Mouse (Mus musculus): Measurements from ENCODE around the gene Plcl1.
A peak's percentile ranks its signal among the peaks of the same experiment; 100 is the strongest.

The Plcl1 gene

DNA sequence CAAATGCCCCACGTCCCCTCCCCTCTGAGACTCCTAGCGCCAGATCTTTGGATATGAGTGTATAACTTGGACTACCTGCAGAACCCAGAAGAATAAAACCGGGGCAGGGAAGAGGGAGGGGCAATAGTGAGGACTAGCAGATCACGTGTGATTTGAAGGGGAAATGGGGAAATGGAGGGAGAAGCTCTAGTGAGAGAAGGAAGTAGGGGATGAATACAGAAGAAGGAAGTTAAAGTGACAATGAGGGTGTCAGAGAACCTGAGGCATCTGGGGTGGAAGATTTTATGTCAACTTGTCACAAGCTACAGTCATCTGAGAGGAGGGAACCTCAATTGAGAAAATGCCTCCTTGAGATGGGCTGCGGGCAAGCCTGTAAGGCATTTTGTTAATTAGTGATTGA, 119.4 kb downstream of the Plcl1 start:
- no peak for DNase-seq (ENCODE audit: low spot score in 2 of 2)

DNA sequence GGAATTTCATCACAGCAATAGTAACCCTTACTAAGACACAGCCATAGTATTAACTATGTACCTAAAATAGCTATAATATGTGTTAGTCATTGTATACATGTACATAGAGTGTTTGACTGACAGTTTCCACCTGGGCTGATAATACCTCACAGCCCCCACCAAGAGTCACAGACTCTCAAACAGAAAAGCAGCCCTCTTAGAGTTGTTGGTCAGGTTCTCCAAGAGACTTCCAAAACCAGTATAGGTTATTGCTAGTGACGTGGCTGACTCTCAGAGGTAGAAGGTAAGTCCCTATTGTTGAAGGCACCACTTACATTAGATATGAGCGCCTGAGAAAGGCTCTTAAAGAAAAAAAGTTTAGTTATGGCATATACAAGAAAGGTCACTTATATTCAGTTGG, 120.0 kb downstream of the Plcl1 start:
- DNase-seq (ENCODE audit: low spot score in 2 of 2), result no peak

DNA sequence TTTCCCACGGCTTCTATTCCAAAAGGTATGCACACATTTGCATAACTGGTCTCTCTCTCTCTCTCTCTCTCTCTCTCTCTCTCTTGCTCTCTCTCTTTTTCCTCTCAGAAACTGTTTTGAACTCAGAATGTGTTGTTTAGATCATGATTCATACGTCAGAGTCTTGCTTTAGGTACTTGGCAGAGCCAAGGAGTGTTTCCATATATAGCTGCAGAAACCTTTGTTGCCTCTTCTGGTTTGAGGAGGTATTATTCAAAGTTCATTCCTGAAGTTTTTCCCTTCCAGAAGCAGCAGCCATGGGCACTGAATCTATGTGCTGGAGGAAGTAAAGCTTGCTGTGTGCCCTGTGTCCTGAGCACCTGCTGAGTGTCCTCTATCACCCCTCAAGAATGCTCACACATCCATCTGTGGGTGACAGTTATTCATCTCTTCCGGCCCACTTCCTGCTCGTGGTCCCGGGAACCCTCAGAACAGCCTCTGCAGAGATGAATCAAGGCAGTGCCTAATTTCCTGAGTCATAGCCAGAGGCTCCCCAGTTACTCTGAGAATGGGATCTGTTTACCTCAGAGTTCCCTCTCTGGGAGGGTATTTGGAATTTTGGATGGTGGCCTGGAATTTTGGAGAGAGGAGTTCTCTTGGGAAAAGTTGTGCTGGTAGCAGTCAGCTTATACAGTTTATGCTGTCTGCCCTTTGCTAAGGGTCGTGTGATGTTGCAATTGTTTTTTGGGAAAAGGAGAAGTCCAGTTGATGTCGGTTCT, 123.0 kb downstream of the Plcl1 start:
- DNase-seq (ENCODE audit: low spot score in 2 of 2), result peak; percentile 37 to 41

DNA sequence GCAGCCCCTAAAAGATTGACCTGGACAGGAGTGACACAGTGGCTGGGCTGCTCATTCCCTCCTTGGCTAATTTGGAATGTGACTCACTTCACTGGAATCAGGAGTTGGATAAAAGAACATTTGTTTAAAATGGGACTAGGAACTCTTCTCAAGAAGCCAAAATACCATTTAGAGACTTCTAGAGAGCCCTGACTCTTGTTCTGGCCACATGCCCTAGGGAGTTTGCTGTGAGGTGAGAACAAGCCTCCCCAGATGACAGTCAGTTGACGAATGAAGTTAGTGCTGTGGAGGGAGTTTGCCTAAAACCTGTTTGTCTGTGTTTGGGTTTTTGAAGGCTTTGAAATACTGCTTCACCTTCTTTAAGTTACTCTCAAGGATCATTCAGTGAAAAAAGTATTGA, 128.1 kb downstream of the Plcl1 start:
- no peak for DNase-seq (ENCODE audit: low spot score in 2 of 2)

DNA sequence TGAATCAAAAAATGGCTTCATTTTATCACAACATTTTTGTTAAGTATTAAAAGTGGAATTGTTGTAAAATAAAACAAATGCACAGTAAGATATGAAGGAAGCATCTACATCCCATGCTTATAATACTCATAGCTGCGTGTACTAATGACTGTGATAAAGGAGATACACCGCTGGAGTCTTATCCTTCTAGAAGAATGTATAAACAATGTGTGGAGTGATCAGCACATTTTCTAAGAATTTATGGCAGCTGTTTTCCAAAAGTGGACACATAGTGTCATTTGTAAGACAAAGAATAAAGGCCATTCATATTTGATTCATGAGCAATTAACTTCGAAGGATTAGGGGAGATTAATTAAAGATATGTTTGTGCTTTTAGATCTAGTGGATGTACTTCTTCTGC, 148.7 kb downstream of the Plcl1 start:
- DNase-seq (ENCODE audit: low spot score in 2 of 2), result no peak

DNA sequence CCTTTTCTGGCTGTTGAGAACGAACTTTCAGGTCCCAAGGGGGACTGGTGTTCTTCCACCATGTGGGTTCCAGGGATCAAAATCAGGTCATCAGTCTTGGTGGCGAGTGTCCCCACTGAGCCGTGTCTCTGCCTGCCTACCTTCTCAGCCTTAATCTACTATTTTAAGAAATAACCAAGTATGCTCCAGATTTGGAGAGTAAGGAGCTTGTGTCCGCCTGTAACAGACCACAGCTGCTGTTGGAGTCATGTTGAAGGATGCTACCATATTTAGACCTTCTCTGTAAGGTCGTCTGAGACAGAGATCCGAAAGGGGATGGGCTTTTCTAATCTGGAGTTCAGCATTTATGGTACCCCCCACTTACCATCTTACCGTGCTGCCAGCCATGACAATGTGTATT, 152.2 kb downstream of the Plcl1 start:
- no peak for DNase-seq (ENCODE audit: low spot score in 2 of 2)

DNA sequence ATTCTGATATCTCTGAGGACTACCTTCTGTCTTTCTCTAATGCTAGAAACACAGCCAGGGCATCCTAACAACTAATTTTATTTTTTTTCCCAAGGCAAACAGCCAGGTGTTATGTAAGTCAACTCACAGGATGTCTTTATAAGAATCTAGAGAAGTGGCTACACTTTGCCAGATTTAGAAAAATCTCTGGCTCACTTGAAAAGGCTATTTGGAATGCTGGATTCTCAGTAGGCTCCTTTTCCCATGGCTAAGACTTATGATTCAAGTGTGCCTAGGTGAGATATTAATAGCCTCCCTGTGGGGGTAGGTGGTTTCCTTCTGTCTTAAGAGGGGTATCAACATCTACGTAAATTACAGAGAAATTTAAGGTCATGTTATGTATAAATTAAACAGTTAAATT, 152.7 kb downstream of the Plcl1 start:
- no peak for DNase-seq (ENCODE audit: low spot score in 2 of 2)

DNA sequence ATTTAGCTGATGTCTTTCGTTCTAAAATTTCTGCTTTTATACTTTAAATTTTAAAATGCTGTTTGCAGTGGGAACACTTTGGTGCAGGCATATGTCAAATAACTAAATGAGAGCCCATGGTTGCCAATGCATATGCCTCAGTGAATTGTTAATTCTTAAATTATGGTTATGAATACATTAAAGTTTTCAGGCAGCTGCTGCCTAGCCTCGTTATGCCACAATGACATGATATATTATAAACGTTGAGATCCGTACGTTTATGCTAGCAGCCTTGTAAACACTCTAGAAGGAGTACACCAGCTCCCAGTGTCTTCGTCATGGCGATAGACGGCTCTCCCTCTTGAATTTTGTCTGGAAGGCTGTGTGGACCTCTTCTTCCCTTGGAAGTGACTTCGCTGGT, 154.3 kb downstream of the Plcl1 start:
- DNase-seq (ENCODE audit: low spot score in 2 of 2), result no peak

DNA sequence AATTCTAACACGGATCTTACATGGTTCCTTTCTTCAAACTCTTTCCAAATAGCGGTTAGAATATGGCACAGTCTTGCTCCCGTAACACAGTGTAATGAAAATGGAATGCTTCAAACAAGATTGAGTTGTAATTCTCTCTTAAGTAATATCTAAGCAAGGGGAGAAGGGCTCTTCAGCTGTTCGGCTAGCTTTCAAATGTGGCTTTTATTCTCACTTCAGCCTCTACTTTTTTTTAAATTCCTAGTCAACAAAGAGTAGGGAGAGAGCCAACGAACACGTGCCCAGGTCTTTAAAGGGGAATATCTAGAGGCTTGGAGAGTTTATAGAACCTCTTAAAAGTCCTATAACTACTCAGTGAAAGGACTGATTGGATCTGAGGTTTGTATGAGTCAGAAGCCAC, 160.2 kb downstream of the Plcl1 start:
- DNase-seq (ENCODE audit: low spot score in 2 of 2), result no peak

DNA sequence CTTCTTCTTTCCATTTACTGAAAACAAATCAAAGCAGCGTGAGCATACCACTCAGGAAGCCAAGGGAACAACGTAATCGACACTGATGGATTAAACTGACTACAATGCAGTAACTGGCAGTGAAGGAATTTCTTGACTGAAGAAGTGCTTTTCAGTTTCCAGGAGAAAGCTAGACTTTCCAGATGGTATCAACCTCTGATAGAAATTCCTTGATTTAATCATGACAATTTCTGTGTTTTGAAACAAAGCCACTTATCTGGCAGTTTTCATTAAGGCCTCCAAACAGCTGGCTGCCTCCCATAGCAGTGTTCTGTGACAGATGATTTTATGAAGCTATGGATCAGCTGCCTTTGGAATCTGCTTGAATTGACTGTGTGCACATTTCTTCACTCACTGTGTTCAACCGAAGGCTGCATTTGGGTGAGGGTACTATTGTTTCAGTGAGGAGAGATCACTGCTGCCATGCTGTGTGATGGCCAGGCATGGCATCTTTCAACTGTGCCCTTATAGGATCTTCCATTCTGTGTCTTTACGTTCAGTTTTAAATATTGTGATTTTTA, 162.2 kb downstream of the Plcl1 start:
- no peak for DNase-seq (ENCODE audit: low spot score in 2 of 2)

DNA sequence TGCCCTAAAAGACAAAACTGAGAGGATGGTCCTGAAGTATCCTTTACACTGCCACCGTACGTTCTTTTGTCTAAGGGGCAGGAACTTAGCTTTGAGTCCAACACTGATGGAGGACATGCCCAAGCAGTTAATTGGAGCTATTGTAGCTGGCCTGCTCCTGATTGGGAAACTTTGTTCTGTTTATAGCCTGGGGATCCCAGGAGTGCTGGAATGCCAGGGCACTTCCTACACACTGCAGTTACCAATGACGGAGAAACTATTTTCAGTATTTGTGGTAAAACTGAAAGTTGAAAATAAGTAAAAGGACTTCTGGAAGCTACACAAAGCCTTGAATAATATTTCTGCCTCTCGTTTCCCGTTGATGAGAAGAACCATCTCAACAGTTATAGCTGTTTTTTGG, 164.5 kb downstream of the Plcl1 start:
- DNase-seq (ENCODE audit: low spot score in 2 of 2), result no peak

DNA sequence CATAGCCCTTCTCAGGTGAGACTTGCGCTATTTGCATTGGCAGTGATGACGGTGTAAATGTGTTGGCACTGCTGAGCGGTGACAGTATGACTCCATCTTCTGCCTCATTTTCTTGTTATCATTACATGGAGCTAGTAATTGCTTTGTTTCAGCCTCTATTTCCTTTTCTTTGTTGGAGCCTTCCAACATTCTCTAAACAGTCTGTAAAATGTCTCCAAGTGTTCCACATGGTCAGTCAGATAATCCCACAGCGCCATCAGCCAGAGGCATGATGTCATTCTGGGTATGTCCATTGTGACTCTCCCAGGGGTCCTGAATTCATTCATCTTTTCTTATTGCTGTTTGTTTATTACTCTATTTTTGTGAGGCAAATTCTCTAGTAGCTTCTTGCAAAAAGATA, 165.7 kb downstream of the Plcl1 start:
- no peak for DNase-seq (ENCODE audit: low spot score in 2 of 2)

DNA sequence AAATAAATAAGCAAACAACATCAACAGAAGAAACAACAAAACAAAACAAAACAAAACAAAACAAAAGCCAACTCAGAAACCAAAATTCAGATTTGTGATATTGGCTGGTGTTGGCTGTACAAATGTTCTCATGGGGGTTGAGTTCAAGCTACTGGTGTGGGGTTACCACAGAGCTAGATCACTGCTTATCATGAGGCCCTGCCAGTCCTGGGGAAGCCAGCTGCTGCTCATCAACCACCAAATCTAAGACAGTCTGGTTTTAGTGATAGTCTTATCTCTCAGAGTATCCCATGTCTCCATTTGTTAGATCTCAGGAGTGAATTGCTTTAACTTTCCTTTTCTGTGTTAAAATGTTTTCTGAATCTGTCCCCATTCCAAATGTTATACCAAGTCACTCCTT, 166.5 kb downstream of the Plcl1 start:
- DNase-seq (ENCODE audit: low spot score in 2 of 2), result no peak

DNA sequence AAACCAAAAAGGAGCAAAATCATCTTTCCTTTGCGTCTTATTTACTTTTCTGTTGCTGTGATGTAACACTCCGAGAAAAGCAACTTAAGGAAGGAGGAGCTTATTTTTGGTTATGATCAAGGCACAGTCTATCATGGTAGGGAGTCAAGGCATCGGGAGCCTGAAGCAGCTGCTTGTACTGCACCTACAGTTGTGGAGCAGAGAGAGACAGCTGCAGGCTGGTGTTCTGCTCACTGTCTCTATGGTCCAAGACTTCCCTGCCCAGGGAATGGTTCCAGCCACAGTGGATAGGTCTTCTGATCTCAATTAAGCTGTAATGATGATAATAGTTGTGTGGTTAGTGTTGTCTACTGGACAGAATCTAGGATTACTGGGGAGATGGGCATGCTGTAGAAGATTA, 166.9 kb downstream of the Plcl1 start:
- DNase-seq (ENCODE audit: low spot score in 2 of 2), result no peak

DNA sequence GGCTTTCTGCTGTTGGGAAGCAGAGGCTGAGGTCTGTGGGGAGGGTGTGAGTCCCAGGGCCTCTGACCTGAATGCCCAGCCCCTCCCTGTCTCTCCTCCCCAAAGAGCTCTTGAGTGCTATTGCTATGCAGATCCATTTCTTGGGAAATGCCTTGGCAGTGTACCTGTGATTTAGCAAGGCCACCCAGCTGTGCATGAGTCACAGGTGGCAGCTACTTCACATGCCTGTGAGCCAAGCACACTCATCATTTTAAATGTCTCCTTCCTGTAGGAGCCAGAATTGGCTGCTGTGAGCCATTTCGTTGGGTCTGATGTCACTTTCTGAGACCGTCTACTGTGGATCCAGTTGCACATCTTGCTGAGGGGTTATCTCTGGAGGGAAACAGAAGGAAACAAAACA, 170.2 kb downstream of the Plcl1 start:
- no peak for DNase-seq (ENCODE audit: low spot score in 2 of 2)

DNA sequence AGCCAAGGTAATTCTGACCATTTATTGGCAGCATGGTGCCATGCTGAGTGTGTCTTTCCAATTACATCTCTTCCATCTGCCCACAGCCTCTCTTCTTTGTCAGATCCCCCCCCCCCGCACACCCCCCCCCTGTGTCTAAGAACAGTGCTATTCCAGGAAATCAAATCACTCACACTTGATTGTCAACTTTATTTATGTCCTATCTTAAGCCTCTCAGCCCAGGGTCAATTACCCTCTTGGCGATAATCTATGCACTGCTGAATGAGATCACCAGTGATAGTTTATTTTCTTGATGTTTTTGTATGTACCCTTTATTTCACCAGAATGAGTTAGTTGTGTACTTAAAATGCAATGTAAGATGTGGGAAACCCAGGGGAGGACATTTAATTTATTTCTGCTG, 176.0 kb downstream of the Plcl1 start:
- no peak for DNase-seq (ENCODE audit: low spot score in 2 of 2)

DNA sequence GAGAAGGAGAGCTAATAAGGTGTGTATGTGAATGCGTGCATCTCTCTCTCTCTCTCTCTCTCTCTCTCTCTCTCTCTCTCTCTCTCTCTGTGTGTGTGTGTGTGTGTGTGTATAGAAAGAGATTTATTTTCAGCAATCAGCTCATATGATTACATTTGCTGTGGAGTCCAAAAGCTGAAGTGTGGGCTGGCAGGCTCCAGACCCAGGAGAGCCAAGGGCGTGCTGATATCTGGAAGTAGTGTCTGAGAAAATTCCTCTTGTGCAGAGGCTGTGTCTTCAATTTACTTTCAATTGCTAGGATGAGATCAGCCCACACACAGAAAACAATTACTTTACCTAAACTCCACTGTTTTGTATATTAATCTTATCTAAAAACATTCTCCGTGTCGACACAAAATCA, 179.7 kb downstream of the Plcl1 start:
- no peak for DNase-seq (ENCODE audit: low spot score in 2 of 2)

DNA sequence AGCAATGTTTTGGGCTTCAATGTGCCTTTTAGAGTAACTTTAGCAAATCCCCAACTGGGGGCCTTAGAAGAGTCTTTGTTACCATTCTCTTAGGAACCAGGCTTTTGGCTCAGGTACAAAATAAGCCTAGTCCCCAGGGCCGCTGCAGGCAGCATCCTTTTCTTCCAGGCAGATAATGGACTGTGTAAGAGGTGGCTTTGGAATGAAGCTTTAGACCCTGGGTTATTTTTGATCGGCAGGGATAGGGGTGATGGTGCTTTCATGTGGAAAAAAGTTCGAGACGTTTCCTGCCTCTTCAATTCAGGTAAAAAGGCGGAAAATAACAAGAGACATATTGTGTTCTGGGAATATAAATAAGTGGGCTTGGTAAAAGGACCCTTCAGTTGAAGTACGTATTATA, 182.4 kb downstream of the Plcl1 start:
- no peak for DNase-seq (ENCODE audit: low spot score in 2 of 2)

DNA sequence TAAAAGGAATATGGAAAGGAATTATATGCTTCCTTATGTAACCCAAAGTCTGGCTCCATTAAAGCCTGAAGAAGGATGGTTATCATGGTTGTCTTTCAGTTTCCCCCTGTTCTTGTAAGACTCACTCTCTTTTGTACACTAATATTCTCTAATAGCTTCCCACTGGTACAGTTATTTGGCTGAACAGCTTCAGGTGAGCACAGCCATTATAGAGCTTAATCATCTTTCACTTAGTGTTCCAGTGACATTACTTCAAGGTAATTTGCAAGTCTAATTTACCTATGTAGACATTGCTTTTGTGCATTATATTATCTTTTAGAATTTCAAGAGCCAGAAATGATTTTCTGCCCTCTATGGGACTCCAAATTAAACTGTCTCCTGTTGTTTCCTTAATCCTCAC, 184.3 kb downstream of the Plcl1 start:
- DNase-seq (ENCODE audit: low spot score in 2 of 2), result no peak

DNA sequence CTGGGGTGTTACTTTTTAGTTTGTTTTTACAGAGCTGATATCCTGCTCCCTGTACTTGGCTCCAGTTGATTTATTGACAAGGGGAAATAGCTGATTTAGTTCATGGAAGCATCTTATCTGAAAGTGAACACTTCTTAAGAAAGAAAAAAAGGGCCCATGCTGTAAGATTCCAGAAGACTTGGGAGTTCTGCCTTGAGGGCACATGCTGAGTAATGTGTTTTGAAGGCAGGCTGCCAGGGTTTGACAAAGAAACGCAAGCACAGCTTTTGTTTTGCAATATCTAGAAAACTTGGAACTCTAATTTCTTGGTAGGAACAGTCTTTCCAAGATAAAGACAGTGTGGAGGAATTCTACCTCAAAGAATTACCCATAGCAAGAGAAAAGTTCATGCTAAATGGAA, 194.8 kb downstream of the Plcl1 start:
- no peak for DNase-seq (ENCODE audit: low spot score in 2 of 2)

DNA sequence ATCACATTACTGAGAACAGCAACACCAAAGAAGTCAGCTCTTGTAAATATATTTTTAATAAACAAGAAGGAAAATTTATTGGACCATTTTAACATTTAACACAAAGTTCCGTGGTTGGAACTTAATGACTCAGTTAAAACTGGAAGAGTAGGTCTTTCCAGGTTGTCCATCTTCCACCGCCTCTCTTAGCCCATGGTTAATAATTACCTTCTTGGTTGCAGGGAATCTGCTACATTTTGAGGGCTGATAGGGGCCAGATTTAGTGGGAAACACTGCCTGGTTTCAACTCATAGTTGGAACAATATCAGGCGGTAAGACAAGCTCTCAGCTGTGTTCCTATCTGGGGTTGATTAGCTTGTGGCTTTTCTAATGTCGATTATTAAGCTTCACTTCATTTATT, 198.9 kb downstream of the Plcl1 start:
- no peak for DNase-seq (ENCODE audit: low spot score in 2 of 2)

DNA sequence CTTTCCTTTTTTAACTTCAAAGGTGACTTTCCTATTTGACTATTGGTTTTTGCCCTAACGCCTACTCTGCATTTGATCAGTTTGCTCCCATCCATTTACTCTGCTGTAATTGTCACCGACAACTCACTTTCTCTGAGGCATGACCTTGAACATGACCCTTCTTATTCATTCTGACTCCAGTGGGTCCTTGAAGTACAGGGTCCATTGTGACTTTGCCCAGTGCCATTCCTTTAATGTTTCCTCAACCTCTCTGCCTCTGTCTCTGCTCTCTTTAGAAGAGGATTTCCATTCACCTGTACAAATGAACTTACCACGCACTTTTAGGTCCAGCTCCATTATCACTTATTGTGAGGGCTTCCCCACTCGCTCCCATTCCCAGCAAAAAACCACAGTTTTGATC, 199.7 kb downstream of the Plcl1 start:
- no peak for DNase-seq (ENCODE audit: low spot score in 2 of 2)

DNA sequence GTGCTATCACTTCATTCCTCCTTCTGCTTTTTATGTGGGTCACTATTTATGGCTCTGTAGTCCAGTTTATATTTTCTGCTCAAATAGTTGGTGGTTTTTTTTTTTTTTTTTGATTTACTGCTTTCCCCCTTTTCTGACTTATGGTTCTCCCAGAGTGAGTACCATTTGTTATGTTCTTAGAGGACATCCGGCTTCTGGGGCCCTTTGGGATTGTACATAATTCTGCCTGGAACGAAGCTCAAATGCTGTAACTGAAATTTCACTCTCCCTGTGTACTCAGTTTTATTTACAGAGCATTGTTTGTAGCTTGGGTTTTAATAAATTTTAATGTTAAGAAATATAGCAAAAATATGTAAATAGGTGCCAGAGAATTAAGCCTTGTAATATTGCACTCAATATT, 200.2 kb downstream of the Plcl1 start:
- no peak for DNase-seq (ENCODE audit: low spot score in 2 of 2)

DNA sequence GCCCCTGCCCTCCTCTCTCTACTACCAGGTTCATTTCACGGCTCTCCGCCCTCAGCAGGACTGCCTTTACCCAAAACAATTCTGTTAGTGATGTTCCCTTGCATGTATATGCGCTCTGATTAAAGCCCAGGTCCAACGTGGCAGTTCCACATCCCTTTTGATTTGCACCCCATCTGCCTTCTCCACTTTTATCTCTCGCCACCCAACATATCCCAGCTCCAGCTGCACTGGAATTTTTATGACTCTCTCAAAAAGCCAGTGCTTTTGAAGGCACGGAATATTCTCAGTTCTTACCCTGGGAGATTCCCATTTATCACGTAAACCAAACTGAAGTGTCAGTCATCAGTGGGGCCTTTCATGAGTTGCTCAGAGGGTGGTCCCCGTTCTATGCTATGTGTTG, 200.7 kb downstream of the Plcl1 start:
- DNase-seq (ENCODE audit: low spot score in 2 of 2), result no peak
